ENCODE assay signal across 20 mouse cellular contexts in genomic region chr2:124309361-124310128, GRCm38 (mm10).
DNase-seq lines count a peak whose midpoint lies in the region; ATAC-seq lines count a peak whose summit lies in the region.
"Had no signal": no experiment of that assay in that cellular context is flagged by ENCODE, and none has a peak within 500 bp of the region (broad histone marks: within the 10 kb centered on the region; RNA-seq: fewer than 3 reads in every experiment).

No protein-coding gene starts in this region.

- H3K27me3 ChIP-seq in hindbrain, embryonic 15.5 days: no peaks in the 10 kb centered on the region
- H3K27me3 ChIP-seq in hindbrain, embryonic 12.5 days: no peaks in the 10 kb centered on the region
- no peaks in the 10 kb centered on the region for H3K27me3 ChIP-seq in stomach, embryonic 15.5 days (replicated peaks)
- H3K27me3 ChIP-seq: CH12.LX; forebrain, embryonic 13.5 days; heart, embryonic 13.5 days had no signal

- H3K4me3 ChIP-seq in hindbrain, embryonic 15.5 days: no peak overlapping the region
- H3K4me3 ChIP-seq in hindbrain, embryonic 12.5 days: no peak overlapping the region
- H3K4me3 ChIP-seq in stomach, embryonic 15.5 days (replicated peaks): no peak overlapping the region
- H3K4me3 ChIP-seq: embryonic facial prominence, embryonic 10.5 days; forebrain, embryonic 13.5 days; gastrocnemius, adult 2 months; heart, embryonic 13.5 days had no signal

- DNase-seq in urinary bladder, postnatal 14 days (ENCODE audit: low spot score): peak; percentile 5
- DNase-seq in urinary bladder, postnatal 4 days (ENCODE audit: low spot score in 2 of 2): no peak
- DNase-seq in spleen, postnatal 14 days (ENCODE audit: low spot score in 2 of 2): no peak
- DNase-seq in right cerebral cortex, postnatal 10 days (ENCODE audit: low spot score in 2 of 2): no peak
- DNase-seq: adrenal gland, adult 2 months; adrenal gland, postnatal 25 days; cerebellum, adult 18-20 months; cerebellum, adult 9-11 months; cerebellum, postnatal 36 days; gastrocnemius, adult 2 months; gastrocnemius, postnatal 36 days; heart, adult 11 months; heart, postnatal 36 days had no signal

- H3K9ac ChIP-seq in hindbrain, embryonic 15.5 days: no peak overlapping the region
- H3K9ac ChIP-seq in hindbrain, embryonic 12.5 days: no peak overlapping the region
- no peak overlapping the region for H3K9ac ChIP-seq in stomach, embryonic 15.5 days
- H3K9ac ChIP-seq: forebrain, embryonic 13.5 days; heart, embryonic 13.5 days had no signal

- H3K27ac ChIP-seq in hindbrain, embryonic 15.5 days (replicated peaks): no peak overlapping the region
- H3K27ac ChIP-seq in hindbrain, embryonic 12.5 days: no peak overlapping the region
- H3K27ac ChIP-seq in stomach, embryonic 15.5 days: no peak overlapping the region
- H3K27ac ChIP-seq: embryonic facial prominence, embryonic 10.5 days; forebrain, embryonic 13.5 days; gastrocnemius, adult 2 months; heart, embryonic 13.5 days had no signal

- no peak overlapping the region for H3K4me2 ChIP-seq in hindbrain, embryonic 15.5 days
- H3K4me2 ChIP-seq in hindbrain, embryonic 12.5 days (replicated peaks): no peak overlapping the region
- H3K4me2 ChIP-seq in stomach, embryonic 15.5 days: no peak overlapping the region
- H3K4me2 ChIP-seq: forebrain, embryonic 13.5 days; heart, embryonic 13.5 days had no signal

- H3K9me3 ChIP-seq in hindbrain, embryonic 15.5 days: no peaks in the 10 kb centered on the region
- H3K9me3 ChIP-seq in hindbrain, embryonic 12.5 days (replicated peaks): no peaks in the 10 kb centered on the region
- no peaks in the 10 kb centered on the region for H3K9me3 ChIP-seq in stomach, embryonic 15.5 days
- H3K9me3 ChIP-seq: embryonic facial prominence, embryonic 10.5 days; forebrain, embryonic 13.5 days; heart, embryonic 13.5 days had no signal

- no peaks in the 10 kb centered on the region for H3K4me1 ChIP-seq in hindbrain, embryonic 15.5 days (replicated peaks)
- no peaks in the 10 kb centered on the region for H3K4me1 ChIP-seq in hindbrain, embryonic 12.5 days
- H3K4me1 ChIP-seq in stomach, embryonic 15.5 days: no peaks in the 10 kb centered on the region
- H3K4me1 ChIP-seq: embryonic facial prominence, embryonic 10.5 days; forebrain, embryonic 13.5 days; heart, embryonic 13.5 days had no signal

- ATAC-seq in hindbrain, embryonic 15.5 days (ENCODE audit: low FRiP score, low read depth): peak; percentile 27; the same call in 1 of the 2 replicates
- no peak for ATAC-seq in hindbrain, embryonic 12.5 days (ENCODE audit: low FRiP score)
- peak; percentile 66; the same call in 1 of the 2 replicates for ATAC-seq in stomach, embryonic 15.5 days (ENCODE audit: insufficient read depth, low FRiP score, low read depth)
- ATAC-seq: forebrain, embryonic 13.5 days had no signal

- 91% methylated on average over 6 of the region's 6 CpGs for whole genome bisulfite sequencing in hindbrain, embryonic 15.5 days
- WGBS in hindbrain, embryonic 12.5 days: 92% methylated on average over 6 of the region's 6 CpGs
- 80% methylated on average over 6 of the region's 6 CpGs for WGBS in stomach, embryonic 15.5 days

- H3K36me3 ChIP-seq in hindbrain, embryonic 15.5 days: no peaks in the 10 kb centered on the region
- H3K36me3 ChIP-seq in hindbrain, embryonic 12.5 days: no peaks in the 10 kb centered on the region
- H3K36me3 ChIP-seq in stomach, embryonic 15.5 days: no peaks in the 10 kb centered on the region
- H3K36me3 ChIP-seq: embryonic facial prominence, embryonic 10.5 days; heart, embryonic 13.5 days had no signal
